Mouse (Mus musculus) kidney, adult 2 months (tissue): ENCODE results near the gene Erc2.

ENCODE experiments used
- CTCF ChIP-seq: fragments of 200-500 bp; conservative IDR thresholded peaks from 2 replicates; pipeline ENCODE4 v1.5.1; 2011; ENCODE audit warnings: low read depth, mild to moderate bottlenecking, control low read depth, low read length, moderate library complexity, mixed read lengths; ENCODE audit not compliant: insufficient read depth, insufficient read length
- POLR2A ChIP-seq: fragments of 200-500 bp; IDR thresholded peaks from one replicate; pipeline ENCODE4 v1.6.1; 2011; ENCODE audit warnings: low read depth, low read length, control low read depth

DNA sequence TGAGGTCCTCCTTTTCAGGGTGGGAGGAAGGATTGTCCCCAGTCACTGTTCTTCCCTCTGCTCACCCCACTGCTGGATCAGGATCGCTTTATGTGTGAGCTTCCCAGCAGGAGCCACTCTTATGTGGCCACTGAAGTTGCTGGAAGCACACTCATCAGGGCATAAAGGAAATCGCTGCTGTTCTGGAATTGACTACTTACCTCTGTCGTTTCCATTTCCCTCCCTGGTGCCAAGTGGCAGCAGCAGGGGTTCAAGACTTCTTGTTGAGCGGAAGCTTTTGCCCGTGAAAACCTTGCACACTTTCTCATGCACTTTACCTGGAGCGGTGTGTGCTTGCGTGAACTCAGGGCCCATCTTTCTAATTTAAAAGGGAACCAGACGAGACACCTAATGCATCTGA is 652 bp upstream of the Erc2 start:
- TF ChIP-seq CTCF: no peak
- no peak for TF ChIP-seq POLR2A
